Mouse (Mus musculus) lung, postnatal 0 days (tissue): ENCODE measurements around the gene Smco4.

Source experiments
- CTCF ChIP-seq: IDR thresholded peaks from 2 replicates; pipeline ENCODE4 v1.5.1; 2016; ENCODE audit warnings: antibody characterized with exemption, mild to moderate bottlenecking
- EP300 ChIP-seq: IDR thresholded peaks from 2 replicates; pipeline ENCODE4 v1.6.1; 2016; ENCODE audit warnings: antibody characterized with exemption, mild to moderate bottlenecking, control low read depth

GRCm38 (mm10) chr9:15506863-15507262, 13.6 kb downstream of the Smco4 start:
- TF ChIP-seq CTCF (no peak), EP300 (no peak)
